Mouse (Mus musculus): ENCODE data around the gene Gucy2c. TPM values are rescaled to one million over a fixed set of nuclear protein-coding genes. Genes with fewer than 3 reads are reported as not detected.

The Gucy2c gene
- total RNA-seq, 1 experiment = 0.09 TPM

GRCm38 (mm10) chr6:136817549-136817948 is 36.0 kb upstream of the Gucy2c start:
- in situ Hi-C loops (cut with MboI; ENCODE audit: low sequenced_read_pairs in 2 of 2, unreplicated experiment in 2 of 2) = no loop called here
- Histone ChIP-seq H3K36me3 (ENCODE audit: control insufficient read depth, insufficient read depth, low read length, poor library complexity, severe bottlenecking) (peaks cover 69% of the 10 kb centered on the region), H3K9me3 (ENCODE audit: control insufficient read depth, insufficient read depth, low read depth, low read length) (no peaks in the 10 kb centered on the region), H3K27ac (ENCODE audit: insufficient read depth, low read depth, low read length, poor library complexity, severe bottlenecking) (no peak overlapping the region), H3K9ac (ENCODE audit: insufficient read depth, low read depth, low read length, poor library complexity, severe bottlenecking) (no peak overlapping the region), H3K4me1 (ENCODE audit: control insufficient read depth in 2 of 2, insufficient read depth in 2 of 2, low read length in 2 of 2, poor library complexity in 1 of 2) (peaks cover 0 to 8% of the 10 kb centered on the region in 2 experiments; a peak in 1 of 4 replicates), H3K4me3 (ENCODE audit: insufficient read depth in 1 of 2, low read depth in 1 of 2, low read length in 2 of 2, poor library complexity in 1 of 2, severe bottlenecking in 1 of 2) (no peak overlapping the region)
- no peak for TF ChIP-seq ZNF384 (IDR thresholded peaks at IDR 0.05; ENCODE audit: low read depth, low read length)
- TF ChIP-seq CHD2 (IDR thresholded peaks at IDR 0.05; ENCODE audit: low read depth, low read length) = no peak
- no peak for TF ChIP-seq MAFK (IDR thresholded peaks at IDR 0.05; ENCODE audit: insufficient read depth, low read depth, low read length)
- no peak for TF ChIP-seq HCFC1 (IDR thresholded peaks at IDR 0.05; ENCODE audit: borderline replicate concordance, insufficient read depth, low read length)
- TF ChIP-seq ZC3H11A (IDR thresholded peaks at IDR 0.05; ENCODE audit: borderline replicate concordance, low read depth, low read length) = no peak
- DNase-seq (ENCODE audit: low read depth, low spot score) = no peak

- no peak for DNase-seq (ENCODE audit: low read depth, low spot score)
- Histone ChIP-seq H3K27ac (ENCODE audit: insufficient read depth, low read depth, low read length, poor library complexity, severe bottlenecking) (no peak overlapping the region), H3K9ac (ENCODE audit: insufficient read depth, low read depth, low read length, poor library complexity, severe bottlenecking) (peak overlapping the region; percentile 60; the same call in 1 of the 2 replicates), H3K4me3 (ENCODE audit: insufficient read depth in 1 of 2, low read depth in 1 of 2, low read length in 2 of 2, poor library complexity in 1 of 2, severe bottlenecking in 1 of 2) (peak overlapping the region; percentile 12 to 59; a peak in 3 of 4 replicates), H3K4me1 (ENCODE audit: control insufficient read depth in 2 of 2, insufficient read depth in 2 of 2, low read length in 2 of 2, poor library complexity in 1 of 2) (peaks cover 0 to 11% of the 10 kb centered on the region in 2 experiments; a peak in 1 of 4 replicates), H3K36me3 (ENCODE audit: control insufficient read depth, insufficient read depth, low read length, poor library complexity, severe bottlenecking) (peaks cover 61% of the 10 kb centered on the region), H3K9me3 (ENCODE audit: control insufficient read depth, insufficient read depth, low read depth, low read length) (no peaks in the 10 kb centered on the region)
- in situ Hi-C loops (cut with MboI; ENCODE audit: low sequenced_read_pairs in 2 of 2, unreplicated experiment in 2 of 2) = no loop called here
- no peak for TF ChIP-seq MAFK (IDR thresholded peaks at IDR 0.05; ENCODE audit: insufficient read depth, low read depth, low read length)
- no peak for TF ChIP-seq HCFC1 (IDR thresholded peaks at IDR 0.05; ENCODE audit: borderline replicate concordance, insufficient read depth, low read length)
- no peak for TF ChIP-seq ZNF384 (IDR thresholded peaks at IDR 0.05; ENCODE audit: low read depth, low read length)
- TF ChIP-seq CHD2 (IDR thresholded peaks at IDR 0.05; ENCODE audit: low read depth, low read length) = no peak
- no peak for TF ChIP-seq ZC3H11A (IDR thresholded peaks at IDR 0.05; ENCODE audit: borderline replicate concordance, low read depth, low read length)
Observed at GRCm38 (mm10) chr6:136816826-136817225, 35.3 kb upstream of the Gucy2c start.

- H3K9me3 ChIP-seq (ENCODE audit: control insufficient read depth, insufficient read depth, low read depth, low read length) = no peaks in the 10 kb centered on the region
- DNase-seq (ENCODE audit: low read depth, low spot score) = no peak
- in situ Hi-C loops (cut with MboI; ENCODE audit: low sequenced_read_pairs in 2 of 2, unreplicated experiment in 2 of 2) = no loop called here
- peaks cover 51% of the 10 kb centered on the region for H3K36me3 ChIP-seq (ENCODE audit: control insufficient read depth, insufficient read depth, low read length, poor library complexity, severe bottlenecking)
- H3K9ac ChIP-seq (ENCODE audit: insufficient read depth, low read depth, low read length, poor library complexity, severe bottlenecking) = no peak overlapping the region
- TF ChIP-seq CHD2 (IDR thresholded peaks at IDR 0.05; ENCODE audit: low read depth, low read length) (no peak), ZNF384 (IDR thresholded peaks at IDR 0.05; ENCODE audit: low read depth, low read length) (no peak), ZC3H11A (IDR thresholded peaks at IDR 0.05; ENCODE audit: borderline replicate concordance, low read depth, low read length) (no peak), HCFC1 (IDR thresholded peaks at IDR 0.05; ENCODE audit: borderline replicate concordance, insufficient read depth, low read length) (no peak), MAFK (IDR thresholded peaks at IDR 0.05; ENCODE audit: insufficient read depth, low read depth, low read length) (no peak)
- peaks cover 0 to 15% of the 10 kb centered on the region in 2 experiments; a peak in 2 of 4 replicates for H3K4me1 ChIP-seq (ENCODE audit: control insufficient read depth in 2 of 2, insufficient read depth in 2 of 2, low read length in 2 of 2, poor library complexity in 1 of 2)
- no peak overlapping the region for H3K27ac ChIP-seq (ENCODE audit: insufficient read depth, low read depth, low read length, poor library complexity, severe bottlenecking)
- H3K4me3 ChIP-seq (ENCODE audit: insufficient read depth in 1 of 2, low read depth in 1 of 2, low read length in 2 of 2, poor library complexity in 1 of 2, severe bottlenecking in 1 of 2) = no peak overlapping the region
Observed at GRCm38 (mm10) chr6:136815381-136815780, 33.8 kb upstream of the Gucy2c start.

- no peak for DNase-seq (ENCODE audit: low read depth, low spot score)
- in situ Hi-C loops (cut with MboI; ENCODE audit: low sequenced_read_pairs in 2 of 2, unreplicated experiment in 2 of 2) = no loop called here
- Histone ChIP-seq H3K9ac (ENCODE audit: insufficient read depth, low read depth, low read length, poor library complexity, severe bottlenecking) (no peak overlapping the region), H3K4me1 (ENCODE audit: control insufficient read depth in 2 of 2, insufficient read depth in 2 of 2, low read length in 2 of 2, poor library complexity in 1 of 2) (peaks cover 0 to 19% of the 10 kb centered on the region in 2 experiments; a peak in 2 of 4 replicates), H3K36me3 (ENCODE audit: control insufficient read depth, insufficient read depth, low read length, poor library complexity, severe bottlenecking) (peaks cover 42% of the 10 kb centered on the region), H3K27ac (ENCODE audit: insufficient read depth, low read depth, low read length, poor library complexity, severe bottlenecking) (no peak overlapping the region), H3K9me3 (ENCODE audit: control insufficient read depth, insufficient read depth, low read depth, low read length) (no peaks in the 10 kb centered on the region), H3K4me3 (ENCODE audit: insufficient read depth in 1 of 2, low read depth in 1 of 2, low read length in 2 of 2, poor library complexity in 1 of 2, severe bottlenecking in 1 of 2) (no peak overlapping the region)
- TF ChIP-seq MAFK (IDR thresholded peaks at IDR 0.05; ENCODE audit: insufficient read depth, low read depth, low read length) (no peak), ZC3H11A (IDR thresholded peaks at IDR 0.05; ENCODE audit: borderline replicate concordance, low read depth, low read length) (no peak), CHD2 (IDR thresholded peaks at IDR 0.05; ENCODE audit: low read depth, low read length) (no peak), ZNF384 (IDR thresholded peaks at IDR 0.05; ENCODE audit: low read depth, low read length) (no peak)
Observed at GRCm38 (mm10) chr6:136813117-136813516, 31.6 kb upstream of the Gucy2c start.

GRCm38 (mm10) chr6:136811196-136811595 is 29.6 kb upstream of the Gucy2c start:
- Histone ChIP-seq H3K4me1 (ENCODE audit: control insufficient read depth in 2 of 2, insufficient read depth in 2 of 2, low read length in 2 of 2, poor library complexity in 1 of 2) (peaks cover 0 to 18% of the 10 kb centered on the region in 2 experiments; a peak in 2 of 4 replicates), H3K36me3 (ENCODE audit: control insufficient read depth, insufficient read depth, low read length, poor library complexity, severe bottlenecking) (peaks cover 30% of the 10 kb centered on the region), H3K27ac (ENCODE audit: insufficient read depth, low read depth, low read length, poor library complexity, severe bottlenecking) (no peak overlapping the region), H3K9ac (ENCODE audit: insufficient read depth, low read depth, low read length, poor library complexity, severe bottlenecking) (no peak overlapping the region), H3K9me3 (ENCODE audit: control insufficient read depth, insufficient read depth, low read depth, low read length) (no peaks in the 10 kb centered on the region), H3K4me3 (ENCODE audit: insufficient read depth in 1 of 2, low read depth in 1 of 2, low read length in 2 of 2, poor library complexity in 1 of 2, severe bottlenecking in 1 of 2) (no peak overlapping the region)
- TF ChIP-seq HCFC1 (IDR thresholded peaks at IDR 0.05; ENCODE audit: borderline replicate concordance, insufficient read depth, low read length) (no peak), MAFK (IDR thresholded peaks at IDR 0.05; ENCODE audit: insufficient read depth, low read depth, low read length) (no peak), ZNF384 (IDR thresholded peaks at IDR 0.05; ENCODE audit: low read depth, low read length) (no peak)
- in situ Hi-C loops (cut with MboI; ENCODE audit: low sequenced_read_pairs in 2 of 2, unreplicated experiment in 2 of 2) = no loop called here
- no peak for DNase-seq (ENCODE audit: low read depth, low spot score)
